Mouse (Mus musculus) Patski (cell line): Measurements from ENCODE around the gene Olfr1423. TPM values are rescaled to one million over a fixed set of nuclear protein-coding genes. Genes with fewer than 3 reads are reported as not detected.
A peak's percentile ranks its signal among the peaks of the same experiment; 100 is the strongest.

Source experiments
- ATAC-seq: fragments of 100-300 bp; one replicate; pipeline ENCODE4 v1.8.0; 2021
- CTCF ChIA-PET: fragments of 350-600 bp; sonication (Branson Sonifier 250); formaldehyde crosslinking; loops from one replicate; lab custom pipeline; 2022; ENCODE audit warnings: inconsistent platforms; lab: Charles Lee
- POLR2A ChIA-PET: fragments of 350-600 bp; sonication (Branson Sonifier 250); formaldehyde crosslinking; loops from one replicate; lab custom pipeline; 2022; ENCODE audit warnings: antibody characterized with exemption, inconsistent platforms; lab: Charles Lee
- DNase-seq: peaks from one replicate; pipeline ENCODE4 v3.0.0-alpha.2; 2011; ENCODE audit warnings: low read depth, low spot score
- H3K27me3 ChIP-seq: fragments of 371-371 bp; one replicate; pipeline ENCODE4 v1.5.1; 2021
- CTCF ChIP-seq: fragments of 100-300 bp; IDR thresholded peaks from one replicate; pipeline ENCODE4 v1.5.1; 2021
- in situ Hi-C: fragments of 300-500 bp; cut with MboI; formaldehyde crosslinking; loops from 3 replicates; pipeline ENCODE4 v1.11.1; 2018; ENCODE audit warnings: low pct_unique_long_range_greater_than_20kb, mixed read lengths
- polyA plus RNA-seq: library from polyadenylated mRNA; unstranded; gene quantifications from one replicate; pipeline ENCODE4 v1.2.3, GENCODE M21; 2021

The Olfr1423 gene
- polyA plus RNA-seq, 1 experiment from 2014 or later = not detected

- DNase-seq (no peak), ATAC-seq (no peak)
- no peaks in the 10 kb centered on the region for H3K27me3 ChIP-seq
- in situ Hi-C loops = loop anchor here (5.0 to 10.0 kb wide), 4 partner anchors 196 to 782 kb away; partner anchors contain the start of genes Lpxn, Ms4a6d, Stx3 and Zfp91
- POLR2A ChIA-PET = no interaction called here
- no peak for TF ChIP-seq CTCF
- CTCF ChIA-PET = no interaction called here
Observed at GRCm38 (mm10) chr19:12013228-12013627, 27.9 kb downstream of the Olfr1423 start.

DNA sequence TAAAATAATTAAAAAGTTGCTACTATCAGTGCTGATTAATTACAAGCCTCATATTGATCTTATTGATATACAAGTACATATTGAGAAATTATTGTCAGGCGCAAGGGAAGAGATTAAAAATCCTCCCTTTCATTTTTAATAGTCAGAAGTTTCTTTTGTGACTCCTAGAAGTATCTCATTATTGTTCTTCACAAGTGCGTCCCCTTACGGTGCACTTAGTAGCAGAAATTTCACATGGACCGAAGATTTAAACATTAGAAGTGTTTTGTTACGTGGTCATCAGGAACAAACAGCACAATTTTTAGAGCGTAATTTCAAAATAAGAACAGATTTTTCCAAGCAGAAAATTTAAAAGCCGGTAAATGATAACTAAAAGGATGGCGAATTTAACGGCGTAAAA lies 28.5 kb downstream of the Olfr1423 start:
- ChIA-PET POLR2A (no interaction called here), CTCF (interaction anchor here (0.9 kb wide), 1 partner anchor 10 kb away, joined by 4 read pairs; no protein-coding TSS in a partner anchor)
- no peak for TF ChIP-seq CTCF
- DNase-seq (no peak), ATAC-seq (no peak)
- H3K27me3 ChIP-seq = no peaks in the 10 kb centered on the region
- in situ Hi-C loops = loop anchor here (5.0 to 10.0 kb wide), 4 partner anchors 195 to 782 kb away; partner anchors contain the start of genes Lpxn, Ms4a6d, Stx3 and Zfp91

GRCm38 (mm10) chr19:12011560-12012556 lies 29.3 kb downstream of the Olfr1423 start:
- in situ Hi-C loops = loop anchor here (5.0 to 10.0 kb wide), 4 partner anchors 195 to 783 kb away; partner anchors contain the start of genes Lpxn, Ms4a6d, Stx3 and Zfp91
- DNase-seq = no peak
- POLR2A ChIA-PET = interaction anchor here (0.8 kb wide), 1 partner anchor 198 kb away, joined by 3 read pairs; no protein-coding TSS in a partner anchor
- peak; percentile 83 for TF ChIP-seq CTCF
- CTCF ChIA-PET = interaction anchor here (0.9 to 1.2 kb wide), 6 partner anchors 9 to 234 kb away, joined by 3 to 4 read pairs (median 3); no protein-coding TSS in a partner anchor
- peak; percentile 50 for ATAC-seq
- no peaks in the 10 kb centered on the region for H3K27me3 ChIP-seq

GRCm38 (mm10) chr19:12010916-12011559 lies 30.1 kb downstream of the Olfr1423 start:
- TF ChIP-seq CTCF = no peak
- ATAC-seq = peak; percentile 0
- CTCF ChIA-PET = interaction anchor here (0.9 to 1.2 kb wide), 4 partner anchors 10 to 44 kb away, joined by 3 read pairs; no protein-coding TSS in a partner anchor
- DNase-seq = no peak
- in situ Hi-C loops = loop anchor here (5.0 to 10.0 kb wide), 4 partner anchors 194 to 784 kb away; partner anchors contain the start of genes Lpxn, Ms4a6d, Stx3 and Zfp91
- POLR2A ChIA-PET = interaction anchor here (0.8 kb wide), 1 partner anchor 197 kb away, joined by 3 read pairs; no protein-coding TSS in a partner anchor
- no peaks in the 10 kb centered on the region for H3K27me3 ChIP-seq

GRCm38 (mm10) chr19:12010281-12010771 lies 30.8 kb downstream of the Olfr1423 start:
- CTCF ChIA-PET = interaction anchor here (1.0 to 3.4 kb wide), 4 partner anchors 11 to 46 kb away, joined by 3 to 13 read pairs (median 4); no protein-coding TSS in a partner anchor
- in situ Hi-C loops = loop anchor here (5.0 to 10.0 kb wide), 4 partner anchors 193 to 784 kb away; partner anchors contain the start of genes Lpxn, Ms4a6d, Stx3 and Zfp91
- H3K27me3 ChIP-seq = no peaks in the 10 kb centered on the region
- POLR2A ChIA-PET = interaction anchor here (0.5 to 0.7 kb wide), 2 partner anchors 21 to 667 kb away, joined by 6 to 8 read pairs; no protein-coding TSS in a partner anchor
- ATAC-seq (peak; percentile 52), DNase-seq (no peak)
- no peak for TF ChIP-seq CTCF

DNA sequence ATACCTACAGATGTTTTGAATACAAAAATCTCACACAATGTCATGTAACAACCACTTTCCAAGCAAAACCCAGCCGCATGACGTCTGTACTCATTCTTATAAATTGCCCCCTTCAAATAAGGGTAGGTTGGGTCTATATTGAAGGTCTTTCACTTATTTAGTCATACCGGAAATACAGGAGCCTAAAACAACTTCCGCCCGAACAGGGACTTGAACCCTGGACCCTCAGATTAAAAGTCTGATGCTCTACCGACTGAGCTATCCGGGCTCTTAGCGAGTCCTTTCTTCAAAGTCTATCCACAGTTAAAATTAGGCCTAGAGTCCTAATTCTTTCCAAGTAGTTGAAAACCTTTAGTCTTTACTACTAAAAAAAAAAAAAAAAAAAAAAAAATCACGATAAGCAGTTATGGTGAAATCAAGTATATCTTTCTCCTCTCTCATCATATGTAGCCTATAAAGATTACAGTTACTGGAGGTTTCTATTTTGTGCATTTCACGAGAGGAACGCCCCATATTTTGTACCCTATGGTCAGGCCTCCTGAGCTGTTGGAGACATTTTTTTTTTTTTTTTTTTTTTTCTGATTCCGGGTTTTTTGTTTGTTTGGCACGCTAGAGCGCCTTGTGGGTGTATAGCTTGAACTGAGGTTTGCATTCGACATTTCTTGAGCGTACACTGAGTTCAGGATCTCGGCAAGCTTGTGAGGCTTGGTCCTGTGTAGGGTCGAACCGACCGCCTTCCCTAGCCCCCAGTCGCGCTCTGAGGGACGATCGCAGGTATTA lies 31.4 kb downstream of the Olfr1423 start:
- peak; percentile 0 for ATAC-seq
- in situ Hi-C loops = loop anchor here (5.0 to 10.0 kb wide), 6 partner anchors 97 to 785 kb away; partner anchors contain the start of genes Lpxn, Mrpl16, Ms4a6d and Patl1
- POLR2A ChIA-PET = interaction anchor here (0.5 to 0.7 kb wide), 2 partner anchors 20 to 668 kb away, joined by 6 to 8 read pairs; no protein-coding TSS in a partner anchor

DNA sequence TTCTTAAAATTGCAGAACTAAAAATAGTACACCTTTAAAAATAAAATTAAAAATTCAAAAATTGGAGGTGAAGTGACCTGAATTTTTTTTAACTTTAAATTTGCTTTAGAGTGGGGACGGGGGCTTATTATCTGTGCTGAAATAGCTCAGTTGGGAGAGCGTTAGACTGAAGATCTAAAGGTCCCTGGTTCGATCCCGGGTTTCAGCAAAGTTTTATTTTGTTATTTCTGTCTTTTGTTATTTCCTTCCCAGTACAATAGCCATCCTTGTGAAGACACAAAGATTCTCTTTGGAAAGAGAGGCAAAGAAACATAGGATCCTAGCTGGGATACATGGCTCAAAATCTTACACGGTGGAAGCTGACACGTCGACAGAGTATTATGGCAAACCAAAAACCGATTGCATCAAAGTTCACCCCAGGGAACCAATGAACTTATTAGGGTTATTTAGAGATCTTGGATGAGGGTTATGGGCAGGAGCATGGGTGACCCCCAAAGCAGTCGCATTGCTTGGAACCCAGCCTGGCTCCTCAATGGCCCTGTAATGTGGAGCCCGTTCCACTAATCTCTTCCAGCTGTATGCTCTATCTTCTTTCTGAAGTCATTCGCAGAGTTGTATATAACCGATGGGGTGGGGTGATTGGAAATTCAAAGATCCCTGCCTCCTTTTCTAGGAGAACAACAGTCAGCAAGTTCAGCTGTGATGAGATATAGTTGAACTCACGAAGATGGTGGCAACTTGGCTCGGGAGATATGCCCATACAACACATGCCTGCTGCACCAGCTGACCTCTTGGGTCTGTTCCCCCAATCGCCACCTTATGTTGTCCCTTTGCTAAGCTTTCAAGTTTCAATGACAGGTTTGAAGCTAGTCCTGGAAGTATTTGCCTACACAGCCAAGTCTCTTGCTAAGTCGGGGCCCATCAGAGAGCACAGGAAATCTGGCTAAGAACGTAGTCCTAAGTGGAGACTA lies 32.4 kb downstream of the Olfr1423 start:
- ATAC-seq (no peak), DNase-seq (no peak)
- in situ Hi-C loops = loop anchor here (5.0 kb wide), 2 partner anchors 96 to 236 kb away; partner anchors contain the start of genes Mrpl16 and Patl1
- no peaks in the 10 kb centered on the region for H3K27me3 ChIP-seq
- no peak for TF ChIP-seq CTCF
- CTCF ChIA-PET = interaction anchor here (0.9 to 3.4 kb wide), 9 partner anchors 25 to 245 kb away, joined by 3 to 13 read pairs (median 4); no protein-coding TSS in a partner anchor
- POLR2A ChIA-PET = interaction anchor here (0.6 kb wide), 1 partner anchor 195 kb away, joined by 3 read pairs; no protein-coding TSS in a partner anchor

More for the DNA sequence above, 31.4 kb downstream of the Olfr1423 start:
- DNase-seq = no peak
- TF ChIP-seq CTCF = no peak
- CTCF ChIA-PET = interaction anchor here (1.3 to 3.4 kb wide), 3 partner anchors 28 to 45 kb away, joined by 4 to 13 read pairs (median 5); no protein-coding TSS in a partner anchor
- H3K27me3 ChIP-seq = no peaks in the 10 kb centered on the region
